Mouse (Mus musculus): Measurements from ENCODE around the gene Bcl2l10. TPM values are rescaled to one million over a fixed set of nuclear protein-coding genes. Genes with fewer than 3 reads are reported as not detected.

Bcl2l10 gene
- polyA plus RNA-seq (2012; fragmentation: generic; extraction: Trizol) = under 1 TPM in 1 of 2 experiments, not detected in 1; 0.05 TPM

DNA sequence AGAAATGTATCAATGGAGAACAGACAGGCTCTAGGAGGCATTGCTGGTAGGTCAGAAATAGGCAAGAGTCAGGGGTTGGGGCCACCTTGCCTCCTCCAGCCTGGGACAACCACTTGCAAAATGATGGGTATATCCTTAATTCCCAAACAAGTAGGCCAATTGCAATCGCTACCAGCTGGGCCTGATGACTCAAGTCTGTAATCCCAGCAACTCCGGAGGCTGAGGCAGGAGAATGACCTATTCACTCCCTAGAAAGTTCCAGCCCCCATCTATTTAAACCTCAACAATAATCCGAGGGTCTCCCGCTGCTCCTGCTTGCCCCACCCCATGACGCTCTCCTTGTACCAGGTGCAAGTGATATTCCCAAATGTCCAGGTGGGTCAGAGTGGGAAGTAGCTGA, at the start of gene Bcl2l10:
Gene Bcl2l10 (plus strand): TSS at position 301 of the 400 bp plus-strand sequence.

DNA sequence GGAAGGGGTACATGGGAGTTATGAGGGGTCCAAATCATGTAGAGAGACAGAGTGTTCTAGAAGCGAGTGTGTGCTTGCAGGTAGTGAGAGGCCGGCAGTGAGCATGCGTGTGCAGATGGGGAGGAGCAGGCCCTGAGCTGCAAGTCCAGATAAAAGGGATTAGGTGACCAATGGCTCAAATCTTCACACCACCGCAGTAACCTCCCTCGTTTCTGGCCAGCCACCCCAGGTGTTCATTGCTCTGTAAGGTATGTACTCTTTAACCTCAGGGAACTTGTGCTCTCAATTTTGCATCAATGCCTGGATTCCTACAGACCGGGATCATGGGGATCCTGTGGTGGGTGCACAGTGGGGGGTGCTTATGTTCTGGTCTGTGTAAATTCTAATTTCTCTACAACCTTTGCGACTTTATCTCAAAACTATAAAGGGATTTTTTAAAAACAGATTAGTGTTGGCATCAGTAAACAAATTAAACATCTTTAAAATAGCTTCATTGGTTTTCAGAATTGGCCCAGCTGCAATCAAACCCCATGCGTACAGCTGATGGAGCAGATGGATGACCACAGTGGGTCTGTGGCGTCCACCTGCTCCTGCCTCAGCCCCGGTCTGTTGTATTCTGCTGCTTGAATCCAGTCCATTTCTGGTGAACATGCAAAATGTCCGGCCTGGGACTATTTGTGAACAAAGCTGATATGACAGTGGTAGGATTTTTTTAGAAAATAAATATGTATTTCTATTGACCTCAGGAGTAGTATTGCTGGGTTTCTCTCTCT, 41.2 kb upstream of the Bcl2l10 start, which contains the start of gene Gnb5:
Gene Gnb5 (plus strand): TSS at position 163 of the 773 bp plus-strand sequence.

Other genes starting within 250 kb of the Bcl2l10 start
- under 1 TPM in 1 of 2 experiments, not detected in 1; 0.17 TPM for gene Myo5c, start 115.7 kb upstream of the Bcl2l10 start, polyA plus RNA-seq (2012; fragmentation: generic; extraction: Trizol)
- gene Gnb5, start 41.5 kb upstream of the Bcl2l10 start, polyA plus RNA-seq (2012; fragmentation: generic; extraction: Trizol) = 10 to 100 TPM in 1 of 2 experiments, 1 to 10 TPM in 1; 2.3 to 15.1 TPM
- gene Mapk6, start 62.2 kb downstream of the Bcl2l10 start, polyA plus RNA-seq (2012; fragmentation: generic; extraction: Trizol) = 1 to 10 TPM; 2.4 to 9.3 TPM
- 10 to 100 TPM in 1 of 2 experiments, 1 to 10 TPM in 1; 2.5 to 13.8 TPM for gene Leo1, start 93.8 kb downstream of the Bcl2l10 start, polyA plus RNA-seq (2012; fragmentation: generic; extraction: Trizol)
- 10 to 100 TPM in 1 of 2 experiments, 1 to 10 TPM in 1; 1.2 to 23.0 TPM for gene Tmod3, start 211.9 kb downstream of the Bcl2l10 start, polyA plus RNA-seq (2012; fragmentation: generic; extraction: Trizol)